Mouse (Mus musculus): Measurements from ENCODE around the gene Olfr92. TPM values are rescaled to one million over a fixed set of nuclear protein-coding genes. Genes with fewer than 3 reads are reported as not detected.
"Not testable (repeated sequence)": the region's sequence is repeated elsewhere in the genome, so short reads cannot be mapped to it uniquely, and the experiment has no call there.

The Olfr92 gene
- polyA plus RNA-seq (2014; fragmentation: Nextera tagmentation; extraction: Ambion mirVana) = not detected in 2 replicates

DNA sequence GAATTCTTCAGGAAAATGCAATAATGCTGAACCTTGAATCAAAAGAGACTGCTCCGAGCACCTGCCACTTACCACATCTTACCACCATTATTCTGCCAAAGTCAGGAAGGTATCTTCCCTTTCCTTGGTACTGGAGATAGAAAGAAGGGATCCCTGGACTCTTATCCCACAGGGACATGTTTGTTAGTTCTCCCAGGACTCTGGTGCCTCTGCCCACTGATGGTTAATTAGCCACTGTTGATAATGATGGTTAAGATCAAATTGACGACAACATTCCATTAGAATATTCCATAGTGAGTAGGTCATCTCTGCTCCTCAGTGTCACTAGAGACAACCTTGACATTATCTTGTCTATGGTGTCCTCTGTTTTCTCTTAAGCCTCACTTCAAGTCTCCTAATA is at the start of gene Olfr92:
Gene Olfr92 (minus strand): TSS at position 101 of the 400 bp plus-strand sequence.
- H3K4me3 ChIP-seq (ENCODE audit: low read depth, low read length) = no peak within 1 kb of the TSS
- H3K4me1 ChIP-seq (ENCODE audit: control insufficient read depth, insufficient read depth, low read length) = no peaks in the 10 kb centered on the region
- H3K9ac ChIP-seq (ENCODE audit: low read depth, low read length) = no peak within 1 kb of the TSS
- ATAC-seq (ENCODE audit: low read depth) (no peak), DNase-seq (ENCODE audit: low spot score) (no peak)
- no peaks in the 10 kb centered on the region for H3K27me3 ChIP-seq (replicated peaks; ENCODE audit: control insufficient read depth, insufficient read depth, low read length)
- no peaks in the 10 kb centered on the region for H3K36me3 ChIP-seq (ENCODE audit: control insufficient read depth, insufficient read depth, low read length)
- no peak within 1 kb of the TSS for H3K27ac ChIP-seq (replicated peaks; ENCODE audit: low read depth, low read length)
- H3K9me3 ChIP-seq (ENCODE audit: control insufficient read depth, low read length) = no peaks in the 10 kb centered on the region
- WGBS = 88% methylated on average over 2 of the region's 2 CpGs
- no peak within 1 kb of the TSS for H3K4me2 ChIP-seq (ENCODE audit: low read depth, low read length)

DNA sequence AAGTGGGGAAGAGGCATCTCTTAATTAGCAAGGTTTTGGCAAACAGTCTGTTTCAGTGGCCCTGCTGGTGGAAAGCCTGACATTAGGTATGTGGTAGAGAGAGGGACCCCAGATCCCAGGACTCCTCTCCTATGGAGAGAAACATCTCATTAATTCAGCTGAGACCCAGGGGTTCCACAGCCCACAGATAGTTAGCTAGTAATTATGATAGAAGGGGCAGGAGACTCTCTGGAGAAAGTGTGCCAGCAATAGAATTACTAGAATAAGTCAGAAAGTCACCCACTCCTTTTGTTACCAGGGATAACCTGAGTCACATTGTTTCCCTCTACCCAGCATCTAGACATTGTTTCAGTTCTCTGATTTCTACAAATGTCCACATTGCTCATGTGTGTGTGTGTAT is 41.5 kb upstream of the Olfr92 start, which contains the start of gene Olfr93:
Gene Olfr93 (minus strand): TSS at position 101 of the 400 bp plus-strand sequence.
- no peaks in the 10 kb centered on the region for H3K27me3 ChIP-seq (replicated peaks; ENCODE audit: control insufficient read depth, insufficient read depth, low read length)
- ATAC-seq (ENCODE audit: low read depth) = no peak
- no peak within 1 kb of the TSS for H3K27ac ChIP-seq (replicated peaks; ENCODE audit: low read depth, low read length)
- H3K4me2 ChIP-seq (ENCODE audit: low read depth, low read length) = no peak within 1 kb of the TSS
- H3K4me3 ChIP-seq (ENCODE audit: low read depth, low read length) = no peak within 1 kb of the TSS
- H3K36me3 ChIP-seq (ENCODE audit: control insufficient read depth, insufficient read depth, low read length) = no peaks in the 10 kb centered on the region
- no peaks in the 10 kb centered on the region for H3K9me3 ChIP-seq (ENCODE audit: control insufficient read depth, low read length)
- DNase-seq (ENCODE audit: low spot score) = no peak
- no peaks in the 10 kb centered on the region for H3K4me1 ChIP-seq (ENCODE audit: control insufficient read depth, insufficient read depth, low read length)
- H3K9ac ChIP-seq (ENCODE audit: low read depth, low read length) = no peak within 1 kb of the TSS

DNA sequence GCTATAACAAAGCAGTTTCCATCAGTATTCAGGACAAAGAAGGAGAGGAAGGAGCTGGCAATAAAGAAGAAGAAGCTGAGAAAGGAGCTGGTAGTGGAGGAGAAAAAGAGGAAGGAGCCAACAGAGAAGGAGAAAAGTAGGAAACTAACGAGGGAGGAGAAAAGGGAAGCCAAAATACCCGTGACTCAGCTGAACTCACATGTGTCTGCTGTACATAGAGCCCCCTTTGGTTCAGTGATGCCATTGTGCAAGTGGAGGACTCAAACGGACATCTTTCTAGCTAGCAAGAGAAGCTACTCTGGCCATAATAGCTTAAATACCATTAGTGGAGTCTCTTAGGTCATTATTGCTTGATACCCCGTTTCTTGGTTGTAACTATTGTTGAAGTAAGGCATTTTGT is 11.5 kb upstream of the Olfr92 start:
- H3K4me1 ChIP-seq (ENCODE audit: control insufficient read depth, insufficient read depth, low read length); H3K27me3 ChIP-seq (replicated peaks; ENCODE audit: control insufficient read depth, insufficient read depth, low read length); H3K4me2 ChIP-seq (ENCODE audit: low read depth, low read length); H3K36me3 ChIP-seq (ENCODE audit: control insufficient read depth, insufficient read depth, low read length); H3K27ac ChIP-seq (replicated peaks; ENCODE audit: low read depth, low read length); DNase-seq (ENCODE audit: low spot score); H3K9ac ChIP-seq (ENCODE audit: low read depth, low read length); H3K4me3 ChIP-seq (ENCODE audit: low read depth, low read length); ATAC-seq (ENCODE audit: low read depth); H3K9me3 ChIP-seq (ENCODE audit: control insufficient read depth, low read length): not testable (repeated sequence)
- 81% methylated on average over 4 of the region's 4 CpGs for WGBS

DNA sequence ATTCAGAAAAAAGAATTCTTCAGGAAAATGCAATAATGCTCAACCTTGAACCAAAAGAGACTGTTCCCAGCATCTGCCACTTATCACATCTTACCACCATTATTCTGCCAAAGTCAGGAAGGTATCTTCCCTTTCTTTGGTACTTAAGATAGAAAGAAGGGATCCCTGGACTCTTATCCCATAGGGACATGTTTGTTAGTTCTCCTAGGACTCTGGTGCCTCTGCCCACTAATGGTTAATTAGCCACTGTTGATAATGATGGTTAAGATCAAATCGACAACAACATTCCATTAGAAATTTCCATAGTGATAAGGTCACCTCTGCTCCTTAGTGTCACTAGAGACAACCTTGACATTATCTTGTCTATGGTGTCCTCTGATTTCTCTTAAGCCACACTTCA is 21.7 kb downstream of the Olfr92 start, which contains the start of gene Olfr91:
Gene Olfr91 (minus strand): TSS at position 101 of the 400 bp plus-strand sequence.
- ATAC-seq (ENCODE audit: low read depth) = no peak
- Histone ChIP-seq H3K4me1 (ENCODE audit: control insufficient read depth, insufficient read depth, low read length) (no peaks in the 10 kb centered on the region), H3K4me2 (ENCODE audit: low read depth, low read length) (no peak within 1 kb of the TSS), H3K36me3 (ENCODE audit: control insufficient read depth, insufficient read depth, low read length) (no peaks in the 10 kb centered on the region), H3K9me3 (ENCODE audit: control insufficient read depth, low read length) (no peaks in the 10 kb centered on the region), H3K4me3 (ENCODE audit: low read depth, low read length) (no peak within 1 kb of the TSS), H3K27ac (replicated peaks; ENCODE audit: low read depth, low read length) (no peak within 1 kb of the TSS), H3K9ac (ENCODE audit: low read depth, low read length) (no peak within 1 kb of the TSS), H3K27me3 (replicated peaks; ENCODE audit: control insufficient read depth, insufficient read depth, low read length) (no peaks in the 10 kb centered on the region)
- WGBS = 78% methylated on average over 1 of the region's 1 CpGs
- DNase-seq (ENCODE audit: low spot score) = no peak

DNA sequence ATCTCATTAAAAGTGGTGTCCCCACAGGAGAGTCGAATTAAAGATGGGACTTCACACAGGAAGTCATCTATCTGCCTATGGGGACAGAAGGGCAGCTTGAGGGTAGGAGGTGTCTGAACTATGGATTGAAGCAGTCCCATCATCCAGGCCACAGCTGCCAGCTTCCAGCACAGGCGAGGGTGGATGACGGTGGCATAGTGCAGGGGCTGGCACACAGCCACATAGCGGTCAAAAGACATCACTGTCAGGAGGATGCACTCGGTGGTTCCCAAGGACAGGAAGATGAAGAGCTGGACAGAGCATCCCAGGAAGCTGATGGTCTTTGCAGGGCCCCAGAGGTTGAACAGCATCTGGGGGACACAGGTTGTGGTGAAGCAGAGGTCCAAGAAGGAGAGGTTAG is 26.6 kb downstream of the Olfr92 start:
- Histone ChIP-seq H3K9ac (ENCODE audit: low read depth, low read length) (no peak overlapping the region), H3K9me3 (ENCODE audit: control insufficient read depth, low read length) (no peaks in the 10 kb centered on the region), H3K36me3 (ENCODE audit: control insufficient read depth, insufficient read depth, low read length) (no peaks in the 10 kb centered on the region), H3K27ac (replicated peaks; ENCODE audit: low read depth, low read length) (no peak overlapping the region), H3K4me2 (ENCODE audit: low read depth, low read length) (no peak overlapping the region), H3K4me3 (ENCODE audit: low read depth, low read length) (no peak overlapping the region), H3K4me1 (ENCODE audit: control insufficient read depth, insufficient read depth, low read length) (no peaks in the 10 kb centered on the region), H3K27me3 (replicated peaks; ENCODE audit: control insufficient read depth, insufficient read depth, low read length) (no peaks in the 10 kb centered on the region)
- 87% methylated on average over 5 of the region's 5 CpGs for WGBS
- DNase-seq (ENCODE audit: low spot score) = no peak
- ATAC-seq (ENCODE audit: low read depth) = no peak

DNA sequence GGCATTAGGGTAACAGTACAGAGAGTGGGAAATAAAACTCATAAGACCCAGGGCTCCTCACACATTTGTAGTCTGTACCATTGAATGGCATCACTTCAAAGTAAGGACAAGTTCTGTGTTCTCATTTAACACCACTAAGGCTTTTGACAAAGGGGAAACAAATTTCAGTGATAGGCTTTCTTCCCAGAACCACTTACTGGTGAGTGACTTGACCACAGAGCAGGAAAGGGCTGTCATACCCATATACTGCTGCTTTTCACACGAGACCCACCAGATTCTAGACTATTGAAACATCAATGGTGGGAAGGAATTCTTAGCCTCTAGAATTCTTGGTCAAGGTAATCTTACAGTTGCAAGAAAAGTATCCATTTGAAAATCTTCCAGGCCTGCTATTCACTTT is 27.7 kb downstream of the Olfr92 start:
- no peaks in the 10 kb centered on the region for H3K27me3 ChIP-seq (replicated peaks; ENCODE audit: control insufficient read depth, insufficient read depth, low read length)
- H3K9me3 ChIP-seq (ENCODE audit: control insufficient read depth, low read length) = no peaks in the 10 kb centered on the region
- no peak overlapping the region for H3K4me2 ChIP-seq (ENCODE audit: low read depth, low read length)
- DNase-seq (ENCODE audit: low spot score) (no peak), ATAC-seq (ENCODE audit: low read depth) (no peak)
- H3K4me3 ChIP-seq (ENCODE audit: low read depth, low read length) = no peak overlapping the region
- no peaks in the 10 kb centered on the region for H3K4me1 ChIP-seq (ENCODE audit: control insufficient read depth, insufficient read depth, low read length)
- no peak overlapping the region for H3K27ac ChIP-seq (replicated peaks; ENCODE audit: low read depth, low read length)
- H3K9ac ChIP-seq (ENCODE audit: low read depth, low read length) = no peak overlapping the region
- WGBS = 86% methylated on average over 1 of the region's 1 CpGs
- H3K36me3 ChIP-seq (ENCODE audit: control insufficient read depth, insufficient read depth, low read length) = no peaks in the 10 kb centered on the region

DNA sequence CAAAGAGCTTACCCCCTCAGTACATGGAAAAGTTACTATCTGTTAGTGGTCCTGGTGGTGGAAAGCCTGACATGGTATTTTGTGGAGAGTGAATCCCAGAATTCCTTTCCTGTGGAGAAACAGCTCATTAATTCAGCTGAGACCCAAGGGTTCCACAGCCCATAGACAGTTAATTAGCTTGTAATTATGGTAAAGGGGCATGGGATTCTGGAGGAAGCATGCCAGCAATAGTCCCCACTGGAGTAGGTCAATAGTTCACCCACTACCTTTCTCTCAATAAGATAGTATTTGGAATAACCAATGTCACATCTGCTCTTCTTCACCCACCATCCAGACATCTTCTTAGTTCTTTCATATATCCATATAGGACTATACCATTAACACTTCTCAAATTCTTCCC is 31.5 kb downstream of the Olfr92 start, which contains the start of gene Olfr90:
Gene Olfr90 (minus strand): TSS at position 101 of the 400 bp plus-strand sequence.
- H3K27ac ChIP-seq (replicated peaks; ENCODE audit: low read depth, low read length) = no peak within 1 kb of the TSS
- DNase-seq (ENCODE audit: low spot score) = no peak
- H3K9ac ChIP-seq (ENCODE audit: low read depth, low read length) = no peak within 1 kb of the TSS
- no peak for ATAC-seq (ENCODE audit: low read depth)
- no peaks in the 10 kb centered on the region for H3K4me1 ChIP-seq (ENCODE audit: control insufficient read depth, insufficient read depth, low read length)
- no peaks in the 10 kb centered on the region for H3K36me3 ChIP-seq (ENCODE audit: control insufficient read depth, insufficient read depth, low read length)
- no peak within 1 kb of the TSS for H3K4me3 ChIP-seq (ENCODE audit: low read depth, low read length)
- no peaks in the 10 kb centered on the region for H3K27me3 ChIP-seq (replicated peaks; ENCODE audit: control insufficient read depth, insufficient read depth, low read length)
- H3K9me3 ChIP-seq (ENCODE audit: control insufficient read depth, low read length) = no peaks in the 10 kb centered on the region
- H3K4me2 ChIP-seq (ENCODE audit: low read depth, low read length) = no peak within 1 kb of the TSS

DNA sequence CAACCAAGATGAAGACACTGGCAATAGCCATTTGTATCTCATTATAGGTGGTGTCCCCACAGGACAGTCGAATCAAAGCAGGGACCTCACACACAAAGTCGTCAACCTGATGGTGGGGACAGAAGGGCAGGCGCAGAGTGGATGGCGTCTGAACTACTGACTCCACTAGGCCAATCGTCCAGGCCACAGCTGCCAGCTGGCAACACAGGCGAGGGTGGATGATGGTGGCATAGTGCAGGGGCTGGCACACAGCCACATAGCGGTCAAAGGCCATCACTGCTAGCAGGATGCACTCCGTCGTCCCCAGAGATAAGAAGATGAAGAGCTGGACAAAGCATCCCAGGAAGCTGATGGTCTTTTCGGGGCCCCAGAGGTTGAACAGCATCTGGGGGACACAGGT is 34.3 kb downstream of the Olfr92 start:
- Histone ChIP-seq H3K4me3 (ENCODE audit: low read depth, low read length) (no peak overlapping the region), H3K27me3 (replicated peaks; ENCODE audit: control insufficient read depth, insufficient read depth, low read length) (no peaks in the 10 kb centered on the region), H3K9ac (ENCODE audit: low read depth, low read length) (no peak overlapping the region), H3K9me3 (ENCODE audit: control insufficient read depth, low read length) (no peaks in the 10 kb centered on the region), H3K36me3 (ENCODE audit: control insufficient read depth, insufficient read depth, low read length) (no peaks in the 10 kb centered on the region), H3K4me2 (ENCODE audit: low read depth, low read length) (no peak overlapping the region), H3K27ac (replicated peaks; ENCODE audit: low read depth, low read length) (no peak overlapping the region), H3K4me1 (ENCODE audit: control insufficient read depth, insufficient read depth, low read length) (no peaks in the 10 kb centered on the region)
- ATAC-seq (ENCODE audit: low read depth) (no peak), DNase-seq (ENCODE audit: low spot score) (no peak)
- 77% methylated on average over 10 of the region's 10 CpGs for WGBS

DNA sequence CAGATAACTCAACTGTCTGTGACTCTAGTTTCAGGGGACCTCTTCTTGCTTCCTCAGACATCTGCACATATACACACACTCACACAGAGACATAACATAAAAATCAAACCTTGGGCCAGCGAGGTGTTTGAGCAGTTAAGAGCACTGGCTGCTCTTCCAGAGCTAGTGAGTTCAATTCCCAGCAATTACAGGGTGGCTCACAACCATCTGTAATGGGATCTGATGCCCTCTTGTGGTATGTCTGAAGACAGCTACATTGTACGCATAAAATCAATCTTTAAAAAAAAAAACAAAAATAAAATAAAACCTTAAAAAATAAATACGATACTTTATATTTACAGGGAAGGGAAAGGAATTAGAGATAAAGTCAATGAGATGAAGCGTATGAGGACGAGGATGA is 35.3 kb downstream of the Olfr92 start:
- H3K27me3 ChIP-seq (replicated peaks; ENCODE audit: control insufficient read depth, insufficient read depth, low read length) = no peaks in the 10 kb centered on the region
- H3K36me3 ChIP-seq (ENCODE audit: control insufficient read depth, insufficient read depth, low read length) = no peaks in the 10 kb centered on the region
- H3K4me3 ChIP-seq (ENCODE audit: low read depth, low read length) = no peak overlapping the region
- H3K27ac ChIP-seq (replicated peaks; ENCODE audit: low read depth, low read length) = no peak overlapping the region
- WGBS = 66% methylated on average over 5 of the region's 5 CpGs
- no peak overlapping the region for H3K9ac ChIP-seq (ENCODE audit: low read depth, low read length)
- DNase-seq (ENCODE audit: low spot score) (no peak), ATAC-seq (ENCODE audit: low read depth) (no peak)
- no peaks in the 10 kb centered on the region for H3K4me1 ChIP-seq (ENCODE audit: control insufficient read depth, insufficient read depth, low read length)
- no peak overlapping the region for H3K4me2 ChIP-seq (ENCODE audit: low read depth, low read length)
- no peaks in the 10 kb centered on the region for H3K9me3 ChIP-seq (ENCODE audit: control insufficient read depth, low read length)
